Mouse (Mus musculus) ES-Bruce4 (cell line): ENCODE data around the gene Rhof. TPM values are rescaled to one million over a fixed set of nuclear protein-coding genes. Genes with fewer than 3 reads are reported as not detected.

Source experiments
- H3K27ac ChIP-seq: 2 replicates; pipeline ENCODE4 v1.5.1; 2012; ENCODE audit warnings: low read length, inconsistent platforms; ENCODE audit not compliant: insufficient read depth
- H3K27me3 ChIP-seq: 2 replicates; pipeline ENCODE4 v1.6.1; 2012; ENCODE audit warnings: mild to moderate bottlenecking, low read length, inconsistent platforms; ENCODE audit not compliant: control insufficient read depth, poor library complexity, insufficient read depth, severe bottlenecking
- H3K36me3 ChIP-seq: 2 replicates; pipeline ENCODE4 v1.6.1; 2012; ENCODE audit warnings: inconsistent platforms, mild to moderate bottlenecking, low read length, moderate library complexity; ENCODE audit not compliant: control insufficient read depth, poor library complexity, insufficient read depth, severe bottlenecking
- H3K4me1 ChIP-seq: one replicate; pipeline ENCODE4 v1.8.1; 2011; ENCODE audit warnings: low read length; ENCODE audit not compliant: control insufficient read depth, insufficient read depth
- H3K4me3 ChIP-seq: 2 replicates; pipeline ENCODE4 v1.5.1; 2011; ENCODE audit warnings: low read depth, mild to moderate bottlenecking, low read length
- H3K9ac ChIP-seq: 2 replicates; pipeline ENCODE4 v1.6.1; 2012; ENCODE audit warnings: low read depth, mild to moderate bottlenecking, inconsistent platforms; ENCODE audit not compliant: poor library complexity, severe bottlenecking
- H3K9me3 ChIP-seq: replicated peaks from 2 replicates; pipeline ENCODE4 v1.6.1; 2012; ENCODE audit warnings: mild to moderate bottlenecking, low read length, inconsistent platforms; ENCODE audit not compliant: control insufficient read depth, poor library complexity, insufficient read depth, severe bottlenecking
- CTCF ChIP-seq: IDR thresholded peaks from one replicate; pipeline ENCODE4 v1.8.1; 2011; ENCODE audit warnings: low read depth, low read length
- EP300 ChIP-seq: IDR thresholded peaks from 2 replicates; pipeline ENCODE4 v1.6.1; 2011; ENCODE audit warnings: low read depth, low read length; ENCODE audit not compliant: insufficient read depth
- POLR2A ChIP-seq: IDR thresholded peaks from one replicate; pipeline ENCODE4 v1.8.1; 2011; ENCODE audit warnings: low read length; ENCODE audit not compliant: insufficient read depth
- polyA plus RNA-seq: library from polyadenylated mRNA; stranded (reverse); fragments of >200 nt; gene quantifications from 2 replicates; pipeline ENCODE4 v1.2.4, GENCODE M21; 2011; ENCODE audit warnings: low read depth; ENCODE audit not compliant: missing spikeins, insufficient read depth, insufficient read length

Rhof gene
- polyA plus RNA-seq, 1 experiment = 1.6 TPM

DNA sequence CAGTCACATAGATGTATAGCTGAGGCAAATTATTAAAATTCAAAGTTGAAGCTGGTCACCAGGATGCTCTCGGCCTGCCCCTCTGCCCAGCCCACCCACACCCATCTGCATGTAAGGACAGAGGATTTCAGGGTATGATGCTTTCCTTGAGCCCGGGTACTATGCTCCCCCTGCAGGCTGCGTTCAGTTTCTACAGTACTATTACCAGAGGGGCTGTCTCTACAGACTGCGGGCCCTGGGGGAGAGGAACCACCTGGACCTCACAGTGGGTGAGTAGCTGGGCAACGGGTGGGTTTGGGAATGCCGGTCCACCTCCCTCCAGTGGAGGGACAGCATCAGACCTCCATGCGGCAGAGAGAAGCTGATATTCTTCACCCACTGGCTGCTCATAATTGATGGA is 17.6 kb downstream of the Rhof start:
- no peak for TF ChIP-seq POLR2A
- peak; percentile 42 for TF ChIP-seq CTCF
- H3K27me3 ChIP-seq = no peaks in the 10 kb centered on the region
- no peak overlapping the region for H3K4me3 ChIP-seq
- no peaks in the 10 kb centered on the region for H3K36me3 ChIP-seq
- H3K9ac ChIP-seq = no peak overlapping the region
- H3K4me1 ChIP-seq = no peaks in the 10 kb centered on the region
- no peak overlapping the region for H3K27ac ChIP-seq
- H3K9me3 ChIP-seq = no peaks in the 10 kb centered on the region

DNA sequence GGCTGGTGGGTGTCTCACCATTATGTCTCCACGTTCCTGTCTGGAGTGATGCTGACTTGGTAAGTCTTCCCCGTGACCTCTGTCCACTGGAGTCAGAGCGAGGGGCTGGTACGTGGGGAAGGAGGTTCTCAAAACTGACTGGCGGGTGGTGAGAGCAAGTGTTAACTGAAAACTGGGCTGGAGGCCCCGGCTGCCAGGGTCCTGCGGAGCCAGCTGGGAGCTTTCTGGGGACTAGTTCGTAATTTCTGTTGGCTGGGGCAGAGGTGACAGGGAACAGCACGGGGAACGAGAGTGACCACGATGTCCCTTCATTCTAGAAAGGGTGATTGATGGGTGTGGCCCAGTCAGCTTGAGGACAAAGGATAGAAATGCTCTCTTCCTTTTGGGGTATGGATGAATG is 18.4 kb downstream of the Rhof start:
- no peak for TF ChIP-seq CTCF
- no peak for TF ChIP-seq POLR2A
- no peak for TF ChIP-seq EP300
- H3K4me1 ChIP-seq = no peaks in the 10 kb centered on the region
- no peaks in the 10 kb centered on the region for H3K27me3 ChIP-seq
- no peak overlapping the region for H3K9ac ChIP-seq
- no peak overlapping the region for H3K4me3 ChIP-seq
- no peaks in the 10 kb centered on the region for H3K36me3 ChIP-seq
- no peaks in the 10 kb centered on the region for H3K9me3 ChIP-seq
- H3K27ac ChIP-seq = no peak overlapping the region

DNA sequence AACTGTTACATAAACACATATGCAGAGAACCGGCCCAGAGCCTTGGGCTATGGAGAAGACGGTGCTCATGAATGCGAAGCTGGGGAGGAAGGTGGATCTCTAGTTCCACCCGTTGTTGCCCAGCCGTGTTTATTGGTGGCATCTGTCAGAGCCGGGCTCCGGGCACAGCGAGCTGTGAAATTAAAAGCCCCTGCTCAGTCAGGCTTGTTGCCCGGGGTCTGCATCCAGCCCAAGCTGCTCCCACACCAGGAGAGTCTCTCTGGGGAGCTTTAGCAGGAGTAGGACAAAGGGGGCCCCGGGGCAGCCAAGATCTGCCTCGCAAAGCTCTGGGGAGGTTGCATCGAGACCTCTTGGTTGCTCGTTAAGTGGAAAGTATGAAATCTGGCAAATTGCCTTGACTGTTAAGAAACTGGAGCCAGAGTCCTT is 22.2 kb downstream of the Rhof start:
- Histone ChIP-seq H3K27ac (no peak overlapping the region), H3K4me3 (no peak overlapping the region), H3K36me3 (no peaks in the 10 kb centered on the region), H3K4me1 (no peaks in the 10 kb centered on the region), H3K9me3 (no peaks in the 10 kb centered on the region), H3K9ac (no peak overlapping the region), H3K27me3 (no peaks in the 10 kb centered on the region)
- no peak for TF ChIP-seq CTCF
- TF ChIP-seq POLR2A = no peak
- no peak for TF ChIP-seq EP300

DNA sequence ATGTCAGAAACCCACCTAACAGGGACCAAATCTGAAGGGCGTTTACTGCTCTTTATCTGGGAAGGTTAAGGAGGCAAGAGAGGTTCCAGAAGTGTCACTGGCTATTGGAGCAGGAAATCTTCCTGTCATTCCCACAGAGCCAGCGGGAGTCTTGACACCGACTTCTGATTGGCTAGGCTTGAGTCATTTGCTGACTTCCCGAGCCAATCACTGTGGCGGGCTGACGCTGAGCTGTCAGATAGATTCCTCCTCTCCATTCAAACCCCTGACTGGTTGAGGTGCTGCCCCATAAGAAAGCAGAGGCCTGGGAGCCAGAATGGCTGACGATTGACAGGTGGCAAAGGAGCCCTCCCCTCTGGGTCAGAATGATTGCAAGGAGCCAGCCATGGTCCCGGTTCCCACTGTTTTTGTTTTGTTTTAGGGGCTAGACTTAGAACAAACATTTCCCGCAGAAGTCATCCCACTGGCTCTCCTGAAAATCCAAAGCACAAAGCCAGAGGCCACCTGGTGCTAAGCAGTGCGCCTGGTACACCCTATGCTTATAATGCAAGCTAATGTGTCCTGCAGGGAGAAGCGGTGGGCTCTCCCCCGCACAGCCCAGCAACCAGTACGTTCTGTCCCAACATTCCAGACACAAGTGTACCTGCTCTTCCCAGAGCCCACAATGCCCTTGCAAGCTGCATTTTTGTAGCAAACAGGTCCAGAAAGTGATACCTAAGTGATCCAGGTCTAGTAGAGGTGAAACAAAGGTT is 22.9 kb downstream of the Rhof start:
- Histone ChIP-seq H3K9me3 (no peaks in the 10 kb centered on the region), H3K36me3 (no peaks in the 10 kb centered on the region), H3K9ac (no peak overlapping the region), H3K4me3 (no peak overlapping the region), H3K27me3 (no peaks in the 10 kb centered on the region), H3K4me1 (no peaks in the 10 kb centered on the region), H3K27ac (no peak overlapping the region)
- TF ChIP-seq POLR2A (no peak), CTCF (no peak), EP300 (no peak)

DNA sequence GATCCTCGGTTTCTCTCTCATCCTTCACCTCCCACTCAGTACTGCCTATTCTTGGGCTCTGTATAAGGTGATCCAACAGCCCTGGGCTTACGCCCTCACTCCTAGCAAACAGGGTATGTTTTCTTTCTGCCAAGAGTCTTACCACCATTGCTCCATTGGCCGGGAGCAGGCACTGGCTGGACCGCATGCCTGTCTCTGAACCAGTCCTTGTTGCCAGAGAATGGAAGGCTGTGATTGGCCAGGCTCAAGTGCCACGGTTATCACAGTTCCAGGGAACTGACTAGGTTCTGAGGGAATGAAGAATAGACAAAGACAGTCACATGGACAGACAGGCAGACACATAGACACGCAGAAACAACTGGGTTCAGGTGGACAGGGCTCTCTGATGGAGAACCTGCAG is 27.7 kb downstream of the Rhof start:
- TF ChIP-seq EP300 (no peak), POLR2A (no peak), CTCF (no peak)
- Histone ChIP-seq H3K27ac (no peak overlapping the region), H3K27me3 (no peaks in the 10 kb centered on the region), H3K9ac (no peak overlapping the region), H3K4me1 (no peaks in the 10 kb centered on the region), H3K9me3 (no peaks in the 10 kb centered on the region), H3K36me3 (no peaks in the 10 kb centered on the region), H3K4me3 (no peak overlapping the region)

DNA sequence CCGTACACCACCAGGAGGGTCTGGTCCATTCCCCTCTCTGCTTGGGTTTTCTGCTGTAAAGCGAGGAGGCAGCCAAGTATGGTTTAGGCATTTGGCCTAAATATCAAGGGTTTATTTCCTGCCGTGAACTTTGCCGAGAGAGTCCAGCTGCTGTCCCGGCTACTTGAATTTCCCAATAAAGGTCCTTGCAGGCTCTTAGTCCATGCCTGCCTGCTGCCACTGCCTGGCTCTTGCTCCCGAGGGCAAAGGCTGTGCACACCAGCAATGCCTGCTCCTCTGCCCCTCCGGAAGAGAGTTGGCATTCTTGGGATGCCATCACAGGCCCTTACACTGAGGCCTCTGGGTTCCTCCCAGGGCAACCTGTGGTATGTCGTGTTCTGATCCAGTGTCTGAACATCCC is 28.9 kb downstream of the Rhof start:
- Histone ChIP-seq H3K27ac (no peak overlapping the region), H3K9ac (no peak overlapping the region), H3K9me3 (no peaks in the 10 kb centered on the region), H3K4me1 (no peaks in the 10 kb centered on the region), H3K36me3 (no peaks in the 10 kb centered on the region), H3K4me3 (no peak overlapping the region), H3K27me3 (no peaks in the 10 kb centered on the region)
- TF ChIP-seq CTCF = no peak
- TF ChIP-seq POLR2A = no peak
- TF ChIP-seq EP300 = no peak
